ENCODE assay signal across 8 mouse cellular contexts in genomic region chr11:6292116-6292987, GRCm38 (mm10). TPM values are rescaled to one million over a fixed set of nuclear protein-coding genes. Genes with fewer than 3 reads are reported as not detected.
DNase-seq lines count a peak whose midpoint lies in the region; ATAC-seq and TF ChIP-seq lines count a peak whose summit lies in the region.

No protein-coding gene starts in this region.

- no peak for TF ChIP-seq EP300 in stomach, postnatal 0 days (optimal IDR thresholded peaks at IDR 0.05)

- H3K9ac ChIP-seq in intestine, embryonic 15.5 days: peak overlapping the region; percentile 68
- peak overlapping the region; percentile 74 for H3K9ac ChIP-seq in limb, embryonic 14.5 days (ENCODE audit: low read depth, low read length, severe bottlenecking)
- peak overlapping the region; percentile 81 for H3K9ac ChIP-seq in midbrain, embryonic 16.5 days (ENCODE audit: low read depth, low read length)
- peak overlapping the region; percentile 80 for H3K9ac ChIP-seq in stomach, postnatal 0 days (ENCODE audit: low read length)

- H3K36me3 ChIP-seq in intestine, embryonic 15.5 days: no peaks in the 10 kb centered on the region
- peaks cover 6% of the 10 kb centered on the region for H3K36me3 ChIP-seq in limb, embryonic 14.5 days (ENCODE audit: control insufficient read depth, insufficient read depth, low read length)
- peaks cover 4% of the 10 kb centered on the region; the same call in 1 of the 2 replicates for H3K36me3 ChIP-seq in midbrain, embryonic 16.5 days (ENCODE audit: control insufficient read depth, insufficient read depth, low read length)
- peaks cover 3% of the 10 kb centered on the region; the same call in 1 of the 2 replicates for H3K36me3 ChIP-seq in stomach, postnatal 0 days (ENCODE audit: control insufficient read depth, insufficient read depth, low read length)

- peak; percentile 72 for ATAC-seq in intestine, embryonic 15.5 days
- ATAC-seq in limb, embryonic 14.5 days (ENCODE audit: low FRiP score, low read depth): peak; percentile 56
- peak; percentile 52 for ATAC-seq in midbrain, embryonic 16.5 days
- peak; percentile 85 for ATAC-seq in stomach, postnatal 0 days (ENCODE audit: low FRiP score, low TSS enrichment)

- no peaks in the 10 kb centered on the region for H3K4me1 ChIP-seq in cortical plate, adult 2 months (ENCODE audit: control insufficient read depth, insufficient read depth, low read length)
- H3K4me1 ChIP-seq in intestine, embryonic 15.5 days (replicated peaks): no peaks in the 10 kb centered on the region
- peaks cover 5% of the 10 kb centered on the region; the same call in 1 of the 2 replicates for H3K4me1 ChIP-seq in limb, embryonic 14.5 days (ENCODE audit: control insufficient read depth, insufficient read depth, low read length)
- peaks cover 14% of the 10 kb centered on the region for H3K4me1 ChIP-seq in midbrain, embryonic 16.5 days (ENCODE audit: control insufficient read depth, insufficient read depth, low read length)
- no peaks in the 10 kb centered on the region for H3K4me1 ChIP-seq in stomach, postnatal 0 days (replicated peaks; ENCODE audit: control insufficient read depth, insufficient read depth)

- no peaks in the 10 kb centered on the region for H3K27me3 ChIP-seq in intestine, embryonic 15.5 days (replicated peaks)
- H3K27me3 ChIP-seq in limb, embryonic 14.5 days (ENCODE audit: control insufficient read depth, insufficient read depth, low read length): no peaks in the 10 kb centered on the region
- no peaks in the 10 kb centered on the region for H3K27me3 ChIP-seq in midbrain, embryonic 16.5 days (ENCODE audit: control insufficient read depth, insufficient read depth, low read depth, low read length)
- H3K27me3 ChIP-seq in stomach, postnatal 0 days (ENCODE audit: control insufficient read depth, insufficient read depth, low read length): no peaks in the 10 kb centered on the region

- TF ChIP-seq CTCF in cortical plate, adult 2 months (IDR thresholded peaks at IDR 0.05; ENCODE audit: extremely low read depth, insufficient read depth, low read length): no peak
- peak; percentile 61 for TF ChIP-seq CTCF in stomach, postnatal 0 days (IDR thresholded peaks at IDR 0.05; ENCODE audit: low read depth)

- H3K27ac ChIP-seq in cortical plate, adult 2 months (ENCODE audit: insufficient read depth, low read length): peak overlapping the region; percentile 91
- H3K27ac ChIP-seq in intestine, embryonic 15.5 days: peak overlapping the region; percentile 87
- peak overlapping the region; percentile 87 for H3K27ac ChIP-seq in limb, embryonic 14.5 days (replicated peaks; ENCODE audit: low read depth, low read length)
- H3K27ac ChIP-seq in midbrain, embryonic 16.5 days (ENCODE audit: low read length): peak overlapping the region; percentile 93
- H3K27ac ChIP-seq in stomach, postnatal 0 days (replicated peaks): peak overlapping the region; percentile 98

- 11% methylated on average over 33 of the region's 33 CpGs for WGBS in intestine, embryonic 15.5 days
- 17% methylated on average over 33 of the region's 33 CpGs for WGBS in limb, embryonic 14.5 days
- WGBS in midbrain, embryonic 16.5 days: 16% methylated on average over 33 of the region's 33 CpGs
- WGBS in stomach, postnatal 0 days: 13% methylated on average over 33 of the region's 33 CpGs

- peak overlapping the region; percentile 50 for H3K4me3 ChIP-seq in cortical plate, adult 2 months (ENCODE audit: insufficient read depth, low read length)
- peak overlapping the region; percentile 63 for H3K4me3 ChIP-seq in intestine, embryonic 15.5 days (replicated peaks)
- H3K4me3 ChIP-seq in limb, embryonic 14.5 days (replicated peaks; ENCODE audit: low read length): peak overlapping the region; percentile 88
- peak overlapping the region; percentile 78 for H3K4me3 ChIP-seq in midbrain, embryonic 16.5 days (ENCODE audit: low read depth, low read length)
- H3K4me3 ChIP-seq in stomach, postnatal 0 days (ENCODE audit: low read depth, low read length): peak overlapping the region; percentile 74

- peak; percentile 31 for DNase-seq in ovary, adult 18-20 months (ENCODE audit: low spot score)
- DNase-seq in ovary, postnatal 10 days (ENCODE audit: low spot score): no peak
- DNase-seq in gastrocnemius, postnatal 10 days: peak; percentile 35
- peak; percentile 76 for DNase-seq in limb, embryonic 14.5 days (ENCODE audit: low spot score)
- DNase-seq in stomach, postnatal 0 days (ENCODE audit: low spot score): peak; percentile 89

- TF ChIP-seq POLR2A in cortical plate, adult 2 months (IDR thresholded peaks at IDR 0.05; ENCODE audit: extremely low read depth, insufficient read depth, low read length): no peak
- no peak for TF ChIP-seq POLR2A in limb, embryonic 14.5 days (IDR thresholded peaks at IDR 0.05; ENCODE audit: borderline replicate concordance, extremely low read depth, insufficient read depth, insufficient read length)

- H3K9me3 ChIP-seq in intestine, embryonic 15.5 days: no peaks in the 10 kb centered on the region
- no peaks in the 10 kb centered on the region for H3K9me3 ChIP-seq in limb, embryonic 14.5 days (ENCODE audit: control insufficient read depth, low read length)
- H3K9me3 ChIP-seq in midbrain, embryonic 16.5 days (replicated peaks; ENCODE audit: control insufficient read depth, low read length, poor library complexity, severe bottlenecking): no peaks in the 10 kb centered on the region
- H3K9me3 ChIP-seq in stomach, postnatal 0 days (ENCODE audit: control insufficient read depth, low read length): no peaks in the 10 kb centered on the region

- peak overlapping the region; percentile 71 for H3K4me2 ChIP-seq in intestine, embryonic 15.5 days (replicated peaks)
- peak overlapping the region; percentile 82 for H3K4me2 ChIP-seq in limb, embryonic 14.5 days (replicated peaks; ENCODE audit: low read depth, low read length, severe bottlenecking)
- H3K4me2 ChIP-seq in midbrain, embryonic 16.5 days (ENCODE audit: low read length): peak overlapping the region; percentile 74
- peak overlapping the region; percentile 68 for H3K4me2 ChIP-seq in stomach, postnatal 0 days (replicated peaks; ENCODE audit: low read depth)

RNA-seq across cellular contexts. Expression of gene Ogdh, which starts 0.9 kb away (rescaled TPM):
- polyA plus RNA-seq in cortical plate, adult 2 months (2012; rRNA removed): 154 TPM in 2 replicates
- total RNA-seq in gastrocnemius, postnatal 10 days (2021): 100 to 1,000 TPM; 437 to 480 TPM
- 134 and 144 TPM in 2 replicates for polyA plus RNA-seq in intestine, embryonic 15.5 days (2015; fragmentation: Nextera tagmentation; extraction: Ambion mirVana)
- 59.2 and 66.3 TPM in 2 replicates for polyA plus RNA-seq in limb, embryonic 14.5 days (2012; rRNA removed)
- 79.4 and 86.6 TPM in 2 replicates for polyA plus RNA-seq in limb, embryonic 14.5 days (2014; fragmentation: Nextera tagmentation; extraction: Ambion mirVana)
- 125 and 127 TPM in 2 replicates for polyA plus RNA-seq in midbrain, embryonic 16.5 days (2015; fragmentation: Nextera tagmentation; extraction: Ambion mirVana)
- 82.3 and 99.8 TPM in 2 replicates for polyA plus RNA-seq in stomach, postnatal 0 days (2015; fragmentation: Nextera tagmentation; extraction: Ambion mirVana)

RNA-seq across cellular contexts. Expression of gene Tmed4, which starts 17.7 kb away (rescaled TPM):
- 128 and 135 TPM in 2 replicates for polyA plus RNA-seq in cortical plate, adult 2 months (2012; rRNA removed)
- 10 to 100 TPM; 63.9 to 64.0 TPM for total RNA-seq in gastrocnemius, postnatal 10 days (2021)
- polyA plus RNA-seq in intestine, embryonic 15.5 days (2015; fragmentation: Nextera tagmentation; extraction: Ambion mirVana): 129 and 137 TPM in 2 replicates
- polyA plus RNA-seq in limb, embryonic 14.5 days (2012; rRNA removed): 132 and 137 TPM in 2 replicates
- 108 and 120 TPM in 2 replicates for polyA plus RNA-seq in limb, embryonic 14.5 days (2014; fragmentation: Nextera tagmentation; extraction: Ambion mirVana)
- 115 and 118 TPM in 2 replicates for polyA plus RNA-seq in midbrain, embryonic 16.5 days (2015; fragmentation: Nextera tagmentation; extraction: Ambion mirVana)
- 99.1 and 99.8 TPM in 2 replicates for polyA plus RNA-seq in stomach, postnatal 0 days (2015; fragmentation: Nextera tagmentation; extraction: Ambion mirVana)

RNA-seq across cellular contexts. Expression of gene Ddx56, which starts 24.8 kb away (rescaled TPM):
- polyA plus RNA-seq in cortical plate, adult 2 months (2012; rRNA removed): 43.6 and 44.1 TPM in 2 replicates
- 10 to 100 TPM; 28.6 to 29.5 TPM for total RNA-seq in gastrocnemius, postnatal 10 days (2021)
- polyA plus RNA-seq in intestine, embryonic 15.5 days (2015; fragmentation: Nextera tagmentation; extraction: Ambion mirVana): 100 and 106 TPM in 2 replicates
- 62.9 and 71.2 TPM in 2 replicates for polyA plus RNA-seq in limb, embryonic 14.5 days (2012; rRNA removed)
- 92.4 and 93.4 TPM in 2 replicates for polyA plus RNA-seq in limb, embryonic 14.5 days (2014; fragmentation: Nextera tagmentation; extraction: Ambion mirVana)
- polyA plus RNA-seq in midbrain, embryonic 16.5 days (2015; fragmentation: Nextera tagmentation; extraction: Ambion mirVana): 68.9 and 70.1 TPM in 2 replicates
- polyA plus RNA-seq in stomach, postnatal 0 days (2015; fragmentation: Nextera tagmentation; extraction: Ambion mirVana): 50.3 and 54.7 TPM in 2 replicates
